Mouse (Mus musculus) heart, embryonic 14.5 days (tissue): ENCODE data around the gene Ren1. TPM values are rescaled to one million over a fixed set of nuclear protein-coding genes. Genes with fewer than 3 reads are reported as not detected.

Experiments used
- ATAC-seq: fragments of 200-750 bp; cut with Nextera tagmentation; 2 replicates; pipeline ENCODE4 v1.8.0; 2017; ENCODE audit warnings: low read depth, moderate TSS enrichment; ENCODE audit not compliant: insufficient number of reproducible peaks, insufficient read depth, low FRiP score
- H3K27ac ChIP-seq, 2 experiments: fragments of 200-500 bp in 1 of 2; fragments of 300-500 bp in 1 of 2; sonication (generic) in 1 of 2; replicated peaks in 1 of 2; 2 replicates each; pipeline ENCODE4 v1.5.1; 2012 to 2014; ENCODE audit warnings: low read depth in 2 of 2, low read length in 2 of 2, control low read depth in 1 of 2, mild to moderate bottlenecking in 1 of 2, mixed read lengths in 1 of 2; ENCODE audit not compliant: control insufficient read depth in 1 of 2, insufficient read depth in 1 of 2
- H3K27me3 ChIP-seq: fragments of 300-500 bp; sonication (generic); 2 replicates; pipeline ENCODE4 v1.6.1; 2014; ENCODE audit warnings: mild to moderate bottlenecking, low read length, control low read depth; ENCODE audit not compliant: control insufficient read depth, insufficient read depth
- H3K36me3 ChIP-seq: fragments of 300-500 bp; sonication (generic); 2 replicates; pipeline ENCODE4 v1.6.1; 2014; ENCODE audit warnings: mild to moderate bottlenecking, control low read depth, low read length, mixed read lengths; ENCODE audit not compliant: control insufficient read depth, insufficient read depth
- H3K4me1 ChIP-seq, 2 experiments: fragments of 200-500 bp in 1 of 2; fragments of 300-500 bp in 1 of 2; sonication (generic) in 1 of 2; 2 replicates each; pipeline ENCODE4 v1.6.1; 2012 to 2014; ENCODE audit warnings: low read length in 2 of 2, control low read depth in 1 of 2, mixed read lengths in 1 of 2; ENCODE audit not compliant: control insufficient read depth in 2 of 2, insufficient read depth in 2 of 2
- H3K4me2 ChIP-seq: fragments of 300-500 bp; sonication (generic); 2 replicates; pipeline ENCODE4 v1.6.1; 2014; ENCODE audit warnings: mild to moderate bottlenecking, low read length
- H3K4me3 ChIP-seq, 2 experiments: fragments of 200-500 bp in 1 of 2; fragments of 300-500 bp in 1 of 2; sonication (generic) in 1 of 2; 2 replicates each; pipeline ENCODE4 v1.5.1; 2012 to 2014; ENCODE audit warnings: low read length in 2 of 2, mild to moderate bottlenecking in 2 of 2, control low read depth in 1 of 2, low read depth in 1 of 2, moderate library complexity in 1 of 2; ENCODE audit not compliant: control insufficient read depth in 1 of 2, insufficient read depth in 1 of 2
- H3K9ac ChIP-seq: fragments of 300-500 bp; sonication (generic); 2 replicates; pipeline ENCODE4 v1.6.1; 2014; ENCODE audit warnings: mild to moderate bottlenecking, low read length
- H3K9me3 ChIP-seq: fragments of 300-500 bp; sonication (generic); 2 replicates; pipeline ENCODE4 v1.6.1; 2016; ENCODE audit warnings: low read length, control low read depth; ENCODE audit not compliant: control insufficient read depth
- WGBS: fragments of 180-500 bp; shearing (Covaris S2); extraction: QIAGEN DNeasy Blood & Tissue Kit; methylation state at CpG from one replicate; pipeline ENCODE4 v1.1.7; 2014; 5-methylcytosine and 5-hydroxymethylcytosine counted together
- polyA plus RNA-seq: library from polyadenylated mRNA; unstranded; fragments of >200 nt; fragmentation: Nextera tagmentation; extraction: Ambion mirVana; gene quantifications from 2 replicates; pipeline ENCODE4 v1.2.1, GENCODE M21; 2014

Gene Ren1
- polyA plus RNA-seq, 1 experiment from 2014 or later, result not detected

GRCm38 (mm10) chr1:133377547-133377946, 27.2 kb downstream of the Ren1 start:
- peaks cover 6 to 20% of the 10 kb centered on the region in 2 experiments; a peak in 2 of 4 replicates for H3K4me1 ChIP-seq
- WGBS, result 86% methylated on average over 5 of the region's 5 CpGs

DNA sequence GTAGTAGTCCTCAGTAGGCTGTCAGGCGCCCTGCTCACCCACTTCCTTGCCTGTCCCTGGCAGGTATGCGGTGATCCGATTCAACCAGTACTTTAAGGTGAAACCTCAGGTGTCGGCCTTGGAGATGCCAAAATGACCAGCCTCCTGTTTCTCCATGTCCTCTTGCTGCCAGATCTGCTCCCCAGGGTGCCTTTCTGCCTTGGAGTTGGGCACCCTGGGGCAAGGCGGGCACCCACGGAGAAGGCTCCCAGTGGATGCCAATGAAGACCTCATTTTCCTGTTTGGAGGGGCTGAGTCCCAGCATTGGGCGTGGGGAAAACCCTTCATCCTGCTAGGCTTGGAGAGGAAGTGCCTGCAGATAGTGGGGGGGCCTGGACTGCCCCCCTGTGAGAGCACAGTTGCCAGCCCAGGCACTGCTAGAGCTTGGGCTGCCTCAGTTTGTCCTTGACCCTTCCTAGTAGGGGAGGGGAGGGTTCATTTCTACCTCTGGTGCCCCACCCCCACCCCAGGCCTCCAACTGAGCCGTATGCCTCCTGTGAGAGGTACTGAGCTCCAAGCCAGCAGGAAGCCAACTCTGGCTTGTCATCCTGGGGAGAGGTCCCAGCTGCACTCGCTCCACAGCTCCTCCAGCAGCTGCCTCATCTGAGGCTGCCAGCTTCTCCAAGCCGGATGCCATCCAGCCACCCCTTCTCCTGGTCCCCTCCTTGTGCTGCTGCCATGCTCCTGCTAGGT, 29.1 kb downstream of the Ren1 start:
- Histone ChIP-seq H3K36me3 (peaks cover 11% of the 10 kb centered on the region), H3K4me2 (no peak overlapping the region), H3K4me1 (peaks cover 6 to 21% of the 10 kb centered on the region in 2 experiments; a peak in 2 of 4 replicates), H3K4me3 (no peak overlapping the region), H3K27me3 (no peaks in the 10 kb centered on the region), H3K27ac (no peak overlapping the region), H3K9me3 (no peaks in the 10 kb centered on the region), H3K9ac (no peak overlapping the region)
- no peak for ATAC-seq
- 58% methylated on average over 10 of the region's 10 CpGs for WGBS

More at GRCm38 (mm10) chr1:133377547-133377946, 27.2 kb downstream of the Ren1 start:
- Histone ChIP-seq H3K4me2 (no peak overlapping the region), H3K4me3 (no peak overlapping the region), H3K9ac (no peak overlapping the region), H3K36me3 (no peaks in the 10 kb centered on the region), H3K27ac (no peak overlapping the region), H3K9me3 (no peaks in the 10 kb centered on the region), H3K27me3 (no peaks in the 10 kb centered on the region)
- no peak for ATAC-seq

DNA sequence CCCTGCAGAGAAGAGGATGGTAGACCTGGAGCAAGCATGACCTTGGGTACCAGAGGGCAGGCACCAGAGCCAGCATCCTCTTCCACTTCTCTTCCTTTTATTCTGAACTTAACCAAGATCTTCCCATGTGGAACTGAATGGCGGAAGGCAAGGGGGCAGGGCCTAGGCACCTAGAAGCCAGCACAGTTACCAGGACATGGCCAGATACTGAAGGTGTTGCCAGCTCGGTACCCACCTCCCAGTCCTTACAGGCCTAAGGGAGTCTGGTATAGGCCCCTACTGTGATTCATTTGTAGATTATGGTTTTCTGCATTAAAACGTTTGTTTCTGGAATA, 29.6 kb downstream of the Ren1 start:
- ATAC-seq, result no peak
- no peaks in the 10 kb centered on the region for H3K27me3 ChIP-seq
- H3K27ac ChIP-seq, result no peak overlapping the region
- no peak overlapping the region for H3K9ac ChIP-seq
- no peak overlapping the region for H3K4me3 ChIP-seq
- H3K4me2 ChIP-seq, result no peak overlapping the region
- H3K9me3 ChIP-seq, result no peaks in the 10 kb centered on the region
- peaks cover 16% of the 10 kb centered on the region for H3K36me3 ChIP-seq
- WGBS, result 79% methylated on average over 3 of the region's 3 CpGs
- peaks cover 6 to 21% of the 10 kb centered on the region in 2 experiments; a peak in 2 of 4 replicates for H3K4me1 ChIP-seq

GRCm38 (mm10) chr1:133380347-133381065, 30.2 kb downstream of the Ren1 start:
- WGBS, result 69% methylated on average over 14 of the region's 14 CpGs

DNA sequence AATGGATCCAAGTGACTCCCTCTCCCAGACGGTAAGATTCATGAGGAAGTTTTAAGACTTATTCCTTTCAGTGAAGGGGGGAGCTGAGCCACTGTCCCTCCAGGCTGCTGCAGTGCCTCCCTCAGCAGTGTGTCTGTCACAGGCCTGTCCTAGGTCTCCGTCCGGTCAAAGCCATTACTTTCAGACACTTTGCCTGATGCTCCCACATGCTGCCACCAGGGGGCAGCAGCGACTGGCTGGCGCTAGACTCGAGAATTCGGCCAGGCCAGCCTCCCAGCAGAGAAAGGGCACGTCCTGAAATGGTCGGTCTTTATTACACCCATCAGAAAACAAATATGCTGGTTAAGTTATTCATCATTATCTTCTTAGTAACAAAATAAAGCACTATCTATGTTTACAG, 31.7 kb downstream of the Ren1 start:
- Histone ChIP-seq H3K27me3 (no peaks in the 10 kb centered on the region), H3K4me2 (no peak overlapping the region), H3K9ac (no peak overlapping the region), H3K36me3 (peaks cover 26% of the 10 kb centered on the region), H3K4me3 (no peak overlapping the region), H3K27ac (no peak overlapping the region), H3K9me3 (no peaks in the 10 kb centered on the region), H3K4me1 (peaks cover 6 to 25% of the 10 kb centered on the region in 2 experiments; a peak in 2 of 4 replicates)
- ATAC-seq, result peak; percentile 12; the same call in 1 of the 2 replicates
- 9% methylated on average over 9 of the region's 9 CpGs for WGBS

More at GRCm38 (mm10) chr1:133380347-133381065, 30.2 kb downstream of the Ren1 start:
- Histone ChIP-seq H3K4me3 (no peak overlapping the region), H3K9me3 (no peaks in the 10 kb centered on the region), H3K4me1 (peaks cover 6 to 21% of the 10 kb centered on the region in 2 experiments; a peak in 2 of 4 replicates), H3K9ac (no peak overlapping the region), H3K36me3 (peaks cover 20% of the 10 kb centered on the region), H3K4me2 (no peak overlapping the region), H3K27me3 (no peaks in the 10 kb centered on the region), H3K27ac (no peak overlapping the region)
- ATAC-seq, result no peak

- Histone ChIP-seq H3K4me2 (no peak overlapping the region), H3K4me3 (no peak overlapping the region), H3K9ac (no peak overlapping the region), H3K4me1 (peaks cover 6 to 25% of the 10 kb centered on the region in 2 experiments; a peak in 2 of 4 replicates), H3K9me3 (no peaks in the 10 kb centered on the region), H3K36me3 (peaks cover 31% of the 10 kb centered on the region), H3K27me3 (no peaks in the 10 kb centered on the region), H3K27ac (no peak overlapping the region)
- 57% methylated on average over 12 of the region's 12 CpGs for WGBS
- no peak for ATAC-seq
Measured at GRCm38 (mm10) chr1:133382552-133383155, 32.3 kb downstream of the Ren1 start.

DNA sequence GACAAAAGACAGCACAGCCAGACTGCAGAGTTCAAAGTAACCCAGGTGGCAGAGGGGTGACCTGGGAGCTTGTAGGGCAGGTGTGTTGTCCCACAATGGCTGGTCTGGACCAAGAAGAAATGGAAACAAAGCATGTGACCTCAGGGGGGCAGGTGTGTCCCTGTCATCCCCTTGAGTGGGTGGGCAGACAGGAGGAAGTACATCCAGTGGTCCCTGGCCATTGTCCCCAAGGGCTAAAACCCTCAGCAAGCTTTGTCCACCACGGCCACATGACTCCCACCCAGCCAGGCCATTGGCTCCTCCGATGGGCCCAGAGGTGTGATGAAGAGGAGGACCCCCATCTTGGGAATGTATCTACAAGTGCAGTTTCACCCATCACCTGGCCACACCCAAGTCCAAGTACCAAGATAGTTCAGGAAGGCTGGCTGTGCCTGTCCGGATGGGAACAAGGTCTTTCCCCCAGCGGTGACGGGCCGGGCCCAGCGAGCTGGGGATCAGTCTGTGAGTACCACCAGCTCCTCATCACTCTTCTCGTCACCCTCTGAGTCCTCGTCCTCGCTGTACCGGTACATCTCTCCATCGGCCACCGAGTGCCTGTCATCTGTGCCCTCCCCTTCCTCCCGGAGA, 33.0 kb downstream of the Ren1 start:
- peaks cover 32% of the 10 kb centered on the region for H3K36me3 ChIP-seq
- no peak overlapping the region for H3K4me2 ChIP-seq
- WGBS, result 84% methylated on average over 14 of the region's 14 CpGs
- H3K9me3 ChIP-seq, result no peaks in the 10 kb centered on the region
- no peak for ATAC-seq
- no peaks in the 10 kb centered on the region for H3K27me3 ChIP-seq
- H3K4me1 ChIP-seq, result peaks cover 6 to 25% of the 10 kb centered on the region in 2 experiments; a peak in 2 of 4 replicates
- no peak overlapping the region for H3K4me3 ChIP-seq
- H3K27ac ChIP-seq, result no peak overlapping the region
- no peak overlapping the region for H3K9ac ChIP-seq
